In the genomic region with DNA sequence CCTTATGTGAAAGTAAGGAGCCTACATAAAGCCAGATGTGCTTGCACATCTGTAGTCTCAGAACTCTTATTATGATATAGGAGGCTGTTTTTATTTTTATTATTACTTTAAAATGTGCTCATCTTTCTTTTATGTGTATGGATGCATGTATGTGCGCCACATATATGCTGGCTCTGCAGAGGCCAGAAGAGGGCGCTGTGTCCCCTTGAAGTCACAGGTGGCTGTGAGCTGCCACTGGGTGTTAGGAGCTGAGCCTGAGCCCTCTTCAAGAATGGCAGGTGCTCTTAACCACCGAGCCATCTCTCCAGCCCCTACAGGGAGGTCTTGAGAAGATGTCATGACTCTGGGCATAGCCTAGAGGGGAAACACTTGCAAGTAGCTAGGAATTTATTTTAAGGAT, we compare ENCODE assay signal across 21 mouse cellular contexts. TPM values are rescaled to one million over a fixed set of nuclear protein-coding genes. Genes with fewer than 3 reads are reported as not detected.
A peak's percentile ranks its signal among the peaks of the same experiment; 100 is the strongest.
DNase-seq lines count a peak whose midpoint lies in the region; ATAC-seq and TF ChIP-seq lines count a peak whose summit lies in the region.
"Had no signal": no experiment of that assay in that cellular context is flagged by ENCODE, and none has a peak within 500 bp of the region (broad histone marks: within the 10 kb centered on the region; RNA-seq: fewer than 3 reads in every experiment).

No protein-coding gene starts in this region.

- no peak overlapping the region for H3K4me2 ChIP-seq in liver, embryonic 14.5 days (ENCODE audit: low read depth)
- no peak overlapping the region for H3K4me2 ChIP-seq in liver, embryonic 11.5 days
- H3K4me2 ChIP-seq in CH12.LX (ENCODE audit: insufficient read depth, low read depth, poor library complexity, severe bottlenecking), result no peak overlapping the region
- H3K4me2 ChIP-seq: embryonic facial prominence, embryonic 13.5 days; limb, embryonic 13.5 days; midbrain, embryonic 13.5 days; neural tube, embryonic 13.5 days had no signal

- no peak for TF ChIP-seq EP300 in liver, embryonic 14.5 days (IDR thresholded peaks at IDR 0.05; ENCODE audit: low read depth)
- TF ChIP-seq EP300 in CH12.LX (IDR thresholded peaks at IDR 0.05; ENCODE audit: low read length), result no peak

- TF ChIP-seq RAD21 in CH12.LX (IDR thresholded peaks at IDR 0.05; ENCODE audit: low read depth, low read length), result peak; percentile 22

- no peak overlapping the region for H3K9ac ChIP-seq in liver, embryonic 14.5 days (replicated peaks)
- H3K9ac ChIP-seq in liver, embryonic 11.5 days (ENCODE audit: low read depth, low read length), result no peak overlapping the region
- no peak overlapping the region for H3K9ac ChIP-seq in CH12.LX (ENCODE audit: insufficient read depth, low read depth)
- H3K9ac ChIP-seq: embryonic facial prominence, embryonic 13.5 days; limb, embryonic 13.5 days; midbrain, embryonic 13.5 days; neural tube, embryonic 13.5 days had no signal

- no peak overlapping the region for H3K4me3 ChIP-seq in gastrocnemius, adult 2 months
- no peak overlapping the region for H3K4me3 ChIP-seq in liver, embryonic 14.5 days (ENCODE audit: insufficient read depth in 1 of 2, low read depth in 2 of 2, low read length in 2 of 2)
- no peak overlapping the region for H3K4me3 ChIP-seq in liver, embryonic 11.5 days (ENCODE audit: low read depth, low read length)
- no peak overlapping the region for H3K4me3 ChIP-seq in CH12.LX (replicated peaks in 1 of 3; ENCODE audit: low read depth in 2 of 3, low read length in 2 of 3, poor library complexity in 1 of 3)
- H3K4me3 ChIP-seq: embryonic facial prominence, embryonic 13.5 days; limb, embryonic 13.5 days; midbrain, embryonic 13.5 days; neural tube, embryonic 13.5 days had no signal

- H3K27ac ChIP-seq in gastrocnemius, adult 2 months, result no peak overlapping the region
- H3K27ac ChIP-seq in liver, embryonic 14.5 days, result no peak overlapping the region
- H3K27ac ChIP-seq in liver, embryonic 11.5 days (ENCODE audit: low read depth, low read length), result no peak overlapping the region
- no peak overlapping the region for H3K27ac ChIP-seq in CH12.LX (ENCODE audit: insufficient read depth, low read depth)
- H3K27ac ChIP-seq: embryonic facial prominence, embryonic 13.5 days; limb, embryonic 13.5 days; midbrain, embryonic 13.5 days; neural tube, embryonic 13.5 days had no signal

- no peaks in the 10 kb centered on the region for H3K9me3 ChIP-seq in liver, embryonic 14.5 days (ENCODE audit: control insufficient read depth, low read length)
- no peaks in the 10 kb centered on the region for H3K9me3 ChIP-seq in liver, embryonic 11.5 days (ENCODE audit: control insufficient read depth, low read length)
- peaks cover 2% of the 10 kb centered on the region for H3K9me3 ChIP-seq in CH12.LX (replicated peaks; ENCODE audit: low read length)
- H3K9me3 ChIP-seq: embryonic facial prominence, embryonic 13.5 days; limb, embryonic 13.5 days; midbrain, embryonic 13.5 days; neural tube, embryonic 13.5 days had no signal

- ATAC-seq in liver, embryonic 14.5 days (ENCODE audit: insufficient read depth), result no peak
- ATAC-seq in liver, embryonic 11.5 days (replicated peaks; ENCODE audit: low FRiP score), result no peak
- ATAC-seq: midbrain, embryonic 13.5 days had no signal

- H3K36me3 ChIP-seq in liver, embryonic 14.5 days (replicated peaks; ENCODE audit: control insufficient read depth, insufficient read depth, low read depth), result no peaks in the 10 kb centered on the region
- no peaks in the 10 kb centered on the region for H3K36me3 ChIP-seq in liver, embryonic 11.5 days (ENCODE audit: control insufficient read depth, insufficient read depth, low read length)
- H3K36me3 ChIP-seq in CH12.LX (replicated peaks in 1 of 2; ENCODE audit: control insufficient read depth in 1 of 2, insufficient read depth in 1 of 2, low read length in 1 of 2), result no peaks in the 10 kb centered on the region
- H3K36me3 ChIP-seq: embryonic facial prominence, embryonic 13.5 days; G1E; limb, embryonic 13.5 days; midbrain, embryonic 13.5 days; neural tube, embryonic 13.5 days had no signal

- TF ChIP-seq CTCF in gastrocnemius, adult 2 months (IDR thresholded peaks at IDR 0.05), result peak; percentile 23; the same call in 1 of the 2 replicates
- peak; percentile 38 for TF ChIP-seq CTCF in liver, embryonic 14.5 days (IDR thresholded peaks at IDR 0.05; ENCODE audit: low read depth)
- peak; percentile 6 to 49; a peak in 2 of 4 replicates for TF ChIP-seq CTCF in CH12.LX (conservative IDR thresholded peaks at IDR 0.05 in 1 of 2, IDR thresholded peaks at IDR 0.05 in 1 of 2; ENCODE audit: low read depth in 2 of 2, low read length in 2 of 2)

- H3K27me3 ChIP-seq in liver, embryonic 14.5 days (ENCODE audit: control insufficient read depth, insufficient read depth, low read length), result no peaks in the 10 kb centered on the region
- no peaks in the 10 kb centered on the region for H3K27me3 ChIP-seq in liver, embryonic 11.5 days (replicated peaks; ENCODE audit: control insufficient read depth, insufficient read depth, low read length)
- H3K27me3 ChIP-seq in CH12.LX (replicated peaks), result peaks cover 1% of the 10 kb centered on the region
- H3K27me3 ChIP-seq: embryonic facial prominence, embryonic 13.5 days; limb, embryonic 13.5 days; midbrain, embryonic 13.5 days; neural tube, embryonic 13.5 days had no signal

- intact Hi-C loops in gastrocnemius, adult 2 months (cut with DNase I), result no loop called here
- intact Hi-C loops in left cerebral cortex, postnatal 25 days (cut with DNase I), result no loop called here

- no peaks in the 10 kb centered on the region for H3K79me2 ChIP-seq in CH12.LX (replicated peaks; ENCODE audit: control insufficient read depth, extremely low read depth, insufficient read depth, poor library complexity, severe bottlenecking)

- dilution Hi-C loops in CH12.LX (cut with MboI; ENCODE audit: extremely low pct_ligation_motif_present, extremely low pct_unique_long_range_greater_than_20kb, low sequenced_read_pairs), result no loop called here

- TF ChIP-seq POLR2A in CH12.LX (IDR thresholded peaks at IDR 0.05; ENCODE audit: low read depth, low read length), result no peak

- in situ Hi-C loops in CH12.LX (cut with MboI; ENCODE audit: low pct_ligation_motif_present, low pct_unique_long_range_greater_than_20kb, low sequenced_read_pairs), result no loop called here

- no peak for DNase-seq in gastrocnemius, adult 2 months
- DNase-seq in gastrocnemius, postnatal 25 days, result no peak
- DNase-seq in liver, embryonic 14.5 days (ENCODE audit: low read depth in 3 of 3, low spot score in 3 of 3), result no peak
- no peak for DNase-seq in liver, embryonic 11.5 days (ENCODE audit: low spot score)
- peak; percentile 19 for DNase-seq in CH12.LX (ENCODE audit: extremely low read depth)
- DNase-seq in ZHBTc4 (ENCODE audit: low read depth, low spot score), result peak; percentile 73
- no peak for DNase-seq in urinary bladder, postnatal 10 days (ENCODE audit: low spot score)
- DNase-seq in left cerebral cortex, postnatal 25 days (ENCODE audit: low spot score in 2 of 2), result no peak
- DNase-seq: adrenal gland, adult 2 months; cerebellum, postnatal 10 days; gastrocnemius, postnatal 14 days; layer of hippocampus, adult 9-11 months; lung, postnatal 10 days had no signal

- 75% methylated on average over 3 of the region's 3 CpGs for WGBS in liver, embryonic 14.5 days (ENCODE audit: insufficient replicate concordance)
- 81% methylated on average over 3 of the region's 3 CpGs for WGBS in liver, embryonic 11.5 days

- H3K4me1 ChIP-seq in liver, embryonic 14.5 days (replicated peaks; ENCODE audit: control insufficient read depth in 2 of 2, insufficient read depth in 2 of 2, low read length in 1 of 2), result no peaks in the 10 kb centered on the region
- H3K4me1 ChIP-seq in liver, embryonic 11.5 days (replicated peaks; ENCODE audit: control insufficient read depth, insufficient read depth, low read length), result no peaks in the 10 kb centered on the region
- H3K4me1 ChIP-seq in CH12.LX (ENCODE audit: control insufficient read depth in 1 of 2, insufficient read depth in 2 of 2), result peaks cover 0 to 3% of the 10 kb centered on the region in 2 experiments; a peak in 1 of 4 replicates

TF ChIP-seq in CH12.LX, 34 proteins besides CTCF, POLR2A, EP300 and RAD21:
- TF ChIP-seq SMC3 (IDR thresholded peaks at IDR 0.05; ENCODE audit: low read depth, low read length) (peak; percentile 25), NELFE (IDR thresholded peaks at IDR 0.05; ENCODE audit: low read depth, low read length) (no peak), MAFK (IDR thresholded peaks at IDR 0.05; ENCODE audit: insufficient replicate concordance, low read length) (peak; percentile 22; the same call in 1 of the 2 replicates)

RNA-seq across cellular contexts. Expression of gene Cacng5, which starts 23.5 kb away (rescaled TPM):
- under 1 TPM in 1 of 2 experiments, not detected in 1; 0.08 TPM for total RNA-seq in gastrocnemius, adult 2 months (2021)
- under 1 TPM in 1 of 2 experiments, not detected in 1; 0.08 TPM for total RNA-seq in gastrocnemius, postnatal 25 days (2021)
- 0.03 and 0.04 TPM in 2 replicates for polyA plus RNA-seq in liver, embryonic 14.5 days (2012; rRNA removed)
- polyA plus RNA-seq in liver, embryonic 14.5 days (2014; fragmentation: Nextera tagmentation; extraction: Ambion mirVana), result 0.29 TPM in 1 of 2 replicates, not detected in the other
- polyA plus RNA-seq in liver, embryonic 11.5 days (2014; fragmentation: Nextera tagmentation; extraction: Ambion mirVana), result 0.70 TPM in 2 replicates
- not detected in 2 replicates for total RNA-seq in CH12.LX (2012; rRNA removed)
- not detected in 2 replicates for total RNA-seq in CH12.LX (2014; rRNA removed)
- polyA plus RNA-seq in CH12.LX (2012; ENCODE audit: insufficient read length, low read depth), result not detected in 2 replicates
- total RNA-seq in left cerebral cortex, postnatal 25 days (2021), result 10 to 100 TPM; 12.9 to 14.4 TPM
- total RNA-seq: G1E; hematopoietic stem cell, adult 5-6 weeks; megakaryocyte progenitor cell, adult 5-6 weeks had no signal
- polyA plus RNA-seq: G1E; thymus, postnatal 0 days had no signal

Comparison
In these comparisons a context has a peak if more than half of its experiments do, and no peak if none do; other contexts are left out.
1. DNase-seq: peak in CH12.LX (single experiment) and ZHBTc4 (single experiment); none in gastrocnemius, adult 2 months (single experiment), gastrocnemius, postnatal 25 days (single experiment), liver, embryonic 14.5 days (0 of 3), liver, embryonic 11.5 days (single experiment), urinary bladder, postnatal 10 days (single experiment) and left cerebral cortex, postnatal 25 days (0 of 2).
2. RNA of gene Cacng5, which starts 23.5 kb away (total RNA-seq): 12.9 to 14.4 TPM in left cerebral cortex, postnatal 25 days; 0.08 TPM in gastrocnemius, adult 2 months, 0.08 TPM in gastrocnemius, postnatal 25 days and not detected in CH12.LX; every median in the first group is over 10 times any median in the second.
3. Peak in every context shown above with its lines, with median percentiles within 50 percentile points of each other: CTCF ChIP-seq.